Mouse (Mus musculus): ENCODE measurements around the gene Tmem8b.

DNA sequence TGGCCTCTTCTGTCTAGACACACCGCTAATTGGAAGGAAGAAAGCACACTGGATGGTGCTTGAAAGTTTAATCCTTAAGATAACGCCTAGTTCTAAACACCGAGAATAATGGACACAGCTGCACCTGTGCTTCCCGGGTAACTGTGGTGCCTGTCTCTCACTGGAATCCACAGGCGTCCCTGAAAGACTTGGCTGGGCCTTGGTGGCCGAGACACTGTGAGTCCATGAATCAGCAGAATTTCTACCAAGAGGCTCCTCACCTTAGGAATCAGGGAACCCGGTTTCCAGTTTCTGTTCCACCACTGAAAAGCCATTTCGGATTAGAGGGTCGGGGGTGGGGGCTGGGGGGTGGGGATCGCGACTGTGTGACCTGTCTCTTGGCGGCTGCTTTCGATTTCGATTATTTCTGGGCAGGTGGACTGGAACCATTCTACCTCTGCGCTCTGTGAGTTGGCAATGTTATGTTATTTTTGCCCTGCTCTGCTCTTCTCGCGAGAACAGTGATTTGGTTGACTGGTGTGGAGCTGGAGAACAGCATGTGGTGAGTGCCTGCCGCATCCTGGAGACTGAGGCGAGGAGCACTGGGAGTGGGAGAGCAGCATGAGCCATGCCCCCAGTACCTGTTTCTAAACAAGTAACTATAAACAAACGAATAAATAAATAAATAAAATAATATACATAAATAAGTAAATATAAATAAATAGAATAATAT is 39.5 kb upstream of the Tmem8b start:
- TF ChIP-seq GATA1 (IDR thresholded peaks at IDR 0.05; ENCODE audit: borderline replicate concordance, low read length) (no peak), CTCF (IDR thresholded peaks at IDR 0.05; ENCODE audit: low read depth, low read length) (no peak), POLR2AphosphoS5 (IDR thresholded peaks at IDR 0.05; ENCODE audit: insufficient replicate concordance, low read depth, low read length) (no peak), TAL1 (conservative IDR thresholded peaks at IDR 0.05; ENCODE audit: low read depth, low read length) (no peak)

Data from G1E (cell line).